Mouse (Mus musculus) hindbrain, embryonic 15.5 days (tissue): ENCODE data around the gene Scap. TPM values are rescaled to one million over a fixed set of nuclear protein-coding genes. Genes with fewer than 3 reads are reported as not detected.

ENCODE experiments used
- ATAC-seq: fragments of 200-750 bp; cut with Nextera tagmentation; 2 replicates; pipeline ENCODE4 v1.8.0; 2017; ENCODE audit warnings: low read depth, moderate number of reproducible peaks, moderate TSS enrichment; ENCODE audit not compliant: low FRiP score
- H3K27ac ChIP-seq: fragments of 300-500 bp; sonication (generic); replicated peaks from 2 replicates; pipeline ENCODE4 v1.5.1; 2015; ENCODE audit warnings: mild to moderate bottlenecking, inconsistent platforms
- H3K27me3 ChIP-seq: fragments of 300-500 bp; sonication (generic); 2 replicates; pipeline ENCODE4 v1.6.1; 2015; ENCODE audit warnings: control low read depth, inconsistent platforms
- H3K36me3 ChIP-seq: fragments of 300-500 bp; sonication (generic); 2 replicates; pipeline ENCODE4 v1.6.1; 2015; ENCODE audit warnings: control low read depth, inconsistent platforms
- H3K4me1 ChIP-seq: fragments of 300-500 bp; sonication (generic); replicated peaks from 2 replicates; pipeline ENCODE4 v1.6.1; 2015; ENCODE audit warnings: control low read depth, inconsistent platforms
- H3K4me2 ChIP-seq: fragments of 300-500 bp; sonication (generic); 2 replicates; pipeline ENCODE4 v1.6.1; 2015; ENCODE audit warnings: moderate library complexity, mild to moderate bottlenecking, inconsistent platforms
- H3K4me3 ChIP-seq: fragments of 300-500 bp; sonication (generic); 2 replicates; pipeline ENCODE4 v1.5.1; 2015; ENCODE audit warnings: mild to moderate bottlenecking, inconsistent platforms
- H3K9ac ChIP-seq: fragments of 300-500 bp; sonication (generic); 2 replicates; pipeline ENCODE4 v1.6.1; 2015; ENCODE audit warnings: inconsistent platforms
- H3K9me3 ChIP-seq: fragments of 300-500 bp; sonication (generic); 2 replicates; pipeline ENCODE4 v1.6.1; 2016; ENCODE audit warnings: control low read depth, inconsistent platforms
- WGBS: fragments of 180-500 bp; shearing (Covaris S2); methylation state at CpG from one replicate; pipeline ENCODE4 v1.1.7; 2015; 5-methylcytosine and 5-hydroxymethylcytosine counted together
- polyA plus RNA-seq: library from polyadenylated mRNA; unstranded; fragments of >200 nt; fragmentation: Nextera tagmentation; extraction: Ambion mirVana; gene quantifications from 2 replicates; pipeline ENCODE4 v1.2.1, GENCODE M21; 2015

Scap gene
- polyA plus RNA-seq, 1 experiment from 2014 or later: 63.3 TPM

DNA sequence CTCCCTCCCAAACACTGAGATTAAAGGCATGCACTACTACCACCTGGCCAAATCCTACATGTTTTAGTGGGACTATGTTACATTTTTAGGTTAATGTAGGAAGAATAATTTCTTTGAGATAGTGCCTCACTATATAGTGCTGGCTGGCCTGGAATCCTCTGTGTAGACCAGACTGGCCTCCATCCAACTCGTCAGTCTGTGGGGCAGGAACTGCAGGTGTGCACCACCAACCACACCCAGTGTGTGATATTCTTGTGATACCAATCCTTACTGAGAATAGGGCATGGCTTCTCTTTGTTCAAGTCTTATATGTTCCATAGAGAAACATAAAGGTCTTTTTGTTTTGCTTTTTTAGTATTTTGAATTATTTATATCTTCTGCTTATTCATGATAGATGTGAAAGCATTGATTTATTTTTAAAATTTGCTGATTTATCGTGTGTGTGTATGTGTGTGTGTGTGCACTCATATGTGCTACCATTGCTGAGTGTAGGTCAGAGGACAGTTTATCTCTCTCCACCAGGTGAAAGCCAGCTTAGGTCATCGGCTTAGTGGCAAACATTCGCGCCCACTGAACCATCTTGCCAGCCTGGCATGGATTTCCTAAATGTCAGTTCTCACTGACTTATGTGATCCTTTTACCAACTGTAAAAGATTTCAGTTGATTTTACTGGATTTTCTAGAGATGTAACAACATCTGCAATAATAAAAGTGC is 7.1 kb downstream of the Scap start:
- Histone ChIP-seq H3K9ac (no peak overlapping the region), H3K4me2 (no peak overlapping the region)
- 90% methylated on average over 5 of the region's 5 CpGs for WGBS

GRCm38 (mm10) chr9:110342008-110342407 is 8.9 kb downstream of the Scap start:
- Histone ChIP-seq H3K4me2 (no peak overlapping the region), H3K4me1 (peaks cover 5% of the 10 kb centered on the region; the same call in 1 of the 2 replicates), H3K9me3 (no peaks in the 10 kb centered on the region), H3K27me3 (no peaks in the 10 kb centered on the region), H3K4me3 (no peak overlapping the region), H3K36me3 (no peaks in the 10 kb centered on the region), H3K27ac (no peak overlapping the region), H3K9ac (no peak overlapping the region)
- 90% methylated on average over 8 of the region's 8 CpGs for WGBS
- ATAC-seq: no peak

More for the DNA sequence above, 7.1 kb downstream of the Scap start:
- Histone ChIP-seq H3K27me3 (no peaks in the 10 kb centered on the region), H3K36me3 (no peaks in the 10 kb centered on the region), H3K9me3 (no peaks in the 10 kb centered on the region), H3K4me3 (no peak overlapping the region), H3K27ac (no peak overlapping the region), H3K4me1 (peaks cover 8% of the 10 kb centered on the region)
- no peak for ATAC-seq

- H3K4me2 ChIP-seq: no peak overlapping the region
- H3K36me3 ChIP-seq: no peaks in the 10 kb centered on the region
- 66% methylated on average over 6 of the region's 6 CpGs for WGBS
- ATAC-seq: no peak
- H3K4me3 ChIP-seq: no peak overlapping the region
- H3K27ac ChIP-seq: no peak overlapping the region
- H3K4me1 ChIP-seq: no peaks in the 10 kb centered on the region
- H3K9me3 ChIP-seq: no peaks in the 10 kb centered on the region
- H3K27me3 ChIP-seq: no peaks in the 10 kb centered on the region
- no peak overlapping the region for H3K9ac ChIP-seq
Measured at GRCm38 (mm10) chr9:110343805-110344204, 10.7 kb downstream of the Scap start.

- H3K4me1 ChIP-seq: no peaks in the 10 kb centered on the region
- no peak overlapping the region for H3K9ac ChIP-seq
- H3K27ac ChIP-seq: no peak overlapping the region
- ATAC-seq: no peak
- no peak overlapping the region for H3K4me2 ChIP-seq
- H3K4me3 ChIP-seq: no peak overlapping the region
- H3K9me3 ChIP-seq: no peaks in the 10 kb centered on the region
- H3K36me3 ChIP-seq: no peaks in the 10 kb centered on the region
- no peaks in the 10 kb centered on the region for H3K27me3 ChIP-seq
- whole genome bisulfite sequencing: 76% methylated on average over 7 of the region's 7 CpGs
Measured at GRCm38 (mm10) chr9:110345057-110345739, 12.1 kb downstream of the Scap start.

- H3K4me1 ChIP-seq: no peaks in the 10 kb centered on the region
- no peak for ATAC-seq
- no peak overlapping the region for H3K9ac ChIP-seq
- no peak overlapping the region for H3K4me3 ChIP-seq
- WGBS: 72% methylated on average over 4 of the region's 4 CpGs
- H3K9me3 ChIP-seq: no peaks in the 10 kb centered on the region
- H3K27me3 ChIP-seq: no peaks in the 10 kb centered on the region
- no peak overlapping the region for H3K4me2 ChIP-seq
- H3K27ac ChIP-seq: no peak overlapping the region
- H3K36me3 ChIP-seq: peaks cover under 1% of the 10 kb centered on the region; the same call in 1 of the 2 replicates
Measured at GRCm38 (mm10) chr9:110348899-110349298, 15.8 kb downstream of the Scap start.

DNA sequence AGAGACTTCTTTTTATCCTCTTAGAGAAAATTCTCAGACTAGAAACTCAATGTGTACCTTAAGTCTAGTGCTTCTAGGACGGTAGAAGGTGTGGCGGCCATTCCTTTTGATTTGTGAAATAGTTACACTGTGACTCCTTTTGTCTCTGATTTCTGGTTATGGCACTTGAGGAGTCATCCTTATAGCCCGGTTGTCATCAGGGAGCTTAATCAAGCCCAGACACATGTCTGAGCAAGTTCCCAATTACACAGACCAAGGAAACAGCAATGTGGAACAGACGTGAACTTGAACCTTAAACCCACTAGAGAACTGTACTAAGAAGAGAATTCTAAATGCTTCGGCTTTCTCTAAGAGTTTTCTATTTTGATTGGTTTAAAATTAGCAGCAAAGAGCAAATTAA is 17.1 kb downstream of the Scap start:
- WGBS: 92% methylated on average over 5 of the region's 5 CpGs
- Histone ChIP-seq H3K4me3 (no peak overlapping the region), H3K9ac (no peak overlapping the region)

GRCm38 (mm10) chr9:110350612-110351011 is 17.5 kb downstream of the Scap start:
- ATAC-seq: no peak
- no peak overlapping the region for H3K4me2 ChIP-seq
- no peak overlapping the region for H3K4me3 ChIP-seq
- H3K4me1 ChIP-seq: no peaks in the 10 kb centered on the region
- H3K9ac ChIP-seq: no peak overlapping the region
- H3K9me3 ChIP-seq: no peaks in the 10 kb centered on the region
- no peak overlapping the region for H3K27ac ChIP-seq
- H3K36me3 ChIP-seq: peaks cover 6% of the 10 kb centered on the region; the same call in 1 of the 2 replicates
- WGBS: 87% methylated on average over 5 of the region's 5 CpGs
- no peaks in the 10 kb centered on the region for H3K27me3 ChIP-seq

More for the DNA sequence above, 17.1 kb downstream of the Scap start:
- Histone ChIP-seq H3K27me3 (no peaks in the 10 kb centered on the region), H3K27ac (no peak overlapping the region), H3K36me3 (peaks cover 6% of the 10 kb centered on the region; the same call in 1 of the 2 replicates), H3K4me1 (no peaks in the 10 kb centered on the region), H3K4me2 (no peak overlapping the region), H3K9me3 (no peaks in the 10 kb centered on the region)
- ATAC-seq: no peak

DNA sequence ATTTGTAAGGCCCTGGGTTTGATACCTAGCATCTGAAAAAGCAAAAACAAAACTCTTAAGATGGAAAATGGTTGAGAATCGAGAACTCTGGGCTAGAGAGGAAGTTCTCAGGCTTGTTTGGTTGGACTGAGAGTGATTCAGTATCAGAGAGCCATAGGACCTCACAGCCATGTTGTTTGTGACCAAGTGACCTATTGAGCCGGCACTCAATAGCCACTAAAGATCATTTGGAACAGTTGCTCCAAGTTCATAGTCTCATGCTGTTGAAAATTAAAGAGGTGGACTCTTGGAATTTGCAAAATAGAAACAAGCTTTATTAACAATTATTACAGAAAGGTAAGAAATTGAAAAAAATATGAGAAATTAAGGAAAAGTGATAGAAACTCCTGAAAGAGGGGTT is 18.3 kb downstream of the Scap start:
- H3K9me3 ChIP-seq: no peaks in the 10 kb centered on the region
- no peak overlapping the region for H3K27ac ChIP-seq
- 90% methylated on average over 2 of the region's 2 CpGs for WGBS
- H3K4me2 ChIP-seq: no peak overlapping the region
- H3K27me3 ChIP-seq: no peaks in the 10 kb centered on the region
- peaks cover 8% of the 10 kb centered on the region; the same call in 1 of the 2 replicates for H3K36me3 ChIP-seq
- H3K4me3 ChIP-seq: no peak overlapping the region
- H3K9ac ChIP-seq: no peak overlapping the region
- H3K4me1 ChIP-seq: no peaks in the 10 kb centered on the region
- ATAC-seq: no peak

DNA sequence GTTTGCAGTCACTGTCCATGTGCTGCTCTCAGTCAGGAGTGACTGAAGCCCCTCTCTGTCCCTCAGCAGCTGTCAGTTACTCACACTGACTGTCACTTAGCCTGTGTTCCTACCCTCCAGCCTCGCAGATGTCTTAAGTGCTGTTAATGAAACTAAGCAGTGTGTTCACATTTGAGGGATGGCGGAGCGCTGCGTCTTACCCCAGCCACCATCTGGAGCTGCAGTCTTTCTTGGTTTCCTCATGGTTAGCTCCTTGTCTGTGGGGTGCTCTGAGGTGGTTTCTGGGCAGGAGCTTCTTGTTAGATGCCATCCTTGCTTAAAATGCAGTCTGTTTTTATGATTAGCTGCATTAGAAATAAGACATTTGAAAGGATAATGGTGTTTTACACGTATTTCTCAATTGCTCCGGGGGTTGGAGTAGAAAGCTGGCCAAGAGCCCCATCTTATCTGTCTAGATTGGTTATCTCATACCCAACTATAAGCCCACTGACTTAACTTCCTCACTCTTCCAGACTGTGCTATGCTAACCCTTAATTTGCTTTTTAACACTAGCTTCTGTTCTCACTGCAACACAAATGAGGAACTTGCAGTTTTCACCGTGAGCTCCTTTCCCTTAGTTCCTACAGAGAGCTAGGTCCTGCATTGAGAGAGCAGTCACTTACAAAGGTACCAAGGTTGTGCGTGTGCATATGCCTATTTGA is 19.0 kb downstream of the Scap start:
- Histone ChIP-seq H3K4me1 (no peaks in the 10 kb centered on the region), H3K9me3 (no peaks in the 10 kb centered on the region), H3K4me3 (no peak overlapping the region), H3K27ac (no peak overlapping the region), H3K27me3 (no peaks in the 10 kb centered on the region), H3K4me2 (no peak overlapping the region), H3K9ac (no peak overlapping the region), H3K36me3 (peaks cover 12% of the 10 kb centered on the region; the same call in 1 of the 2 replicates)
- ATAC-seq: no peak
- WGBS: 85% methylated on average over 8 of the region's 8 CpGs

- Histone ChIP-seq H3K27me3 (no peaks in the 10 kb centered on the region), H3K4me2 (no peak overlapping the region), H3K9ac (no peak overlapping the region), H3K4me3 (no peak overlapping the region), H3K36me3 (peaks cover 20% of the 10 kb centered on the region), H3K27ac (no peak overlapping the region), H3K4me1 (no peaks in the 10 kb centered on the region), H3K9me3 (no peaks in the 10 kb centered on the region)
- ATAC-seq: no peak
- 86% methylated on average over 2 of the region's 2 CpGs for WGBS
Measured at GRCm38 (mm10) chr9:110358341-110358740, 25.3 kb downstream of the Scap start.

DNA sequence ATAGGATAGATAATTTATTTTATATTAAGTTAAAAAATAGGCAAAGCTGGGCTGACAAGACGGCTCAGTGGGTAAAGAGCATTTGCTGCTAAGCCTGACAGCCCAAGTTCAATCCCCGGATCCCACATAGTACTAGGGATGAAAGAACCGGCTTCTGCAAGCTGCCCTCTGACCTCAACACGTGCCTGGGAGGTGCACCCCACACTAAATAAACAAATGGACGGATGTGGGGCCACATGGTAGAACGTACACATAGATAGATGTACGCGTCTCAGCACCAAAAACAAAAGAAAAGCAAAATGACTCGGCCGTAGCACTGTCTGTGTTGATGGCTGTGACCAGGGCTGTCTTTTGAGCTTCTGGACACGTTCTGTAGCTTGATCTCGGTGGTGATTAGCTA is 28.2 kb downstream of the Scap start:
- Histone ChIP-seq H3K9me3 (no peaks in the 10 kb centered on the region), H3K4me3 (no peak overlapping the region), H3K4me2 (no peak overlapping the region), H3K27me3 (no peaks in the 10 kb centered on the region), H3K9ac (no peak overlapping the region), H3K4me1 (no peaks in the 10 kb centered on the region), H3K36me3 (peaks cover 31% of the 10 kb centered on the region), H3K27ac (no peak overlapping the region)
- no peak for ATAC-seq
- 77% methylated on average over 12 of the region's 12 CpGs for WGBS

GRCm38 (mm10) chr9:110362337-110362736 is 29.2 kb downstream of the Scap start:
- Histone ChIP-seq H3K9me3 (no peaks in the 10 kb centered on the region), H3K4me3 (no peak overlapping the region), H3K4me2 (no peak overlapping the region), H3K27ac (no peak overlapping the region), H3K9ac (no peak overlapping the region), H3K27me3 (no peaks in the 10 kb centered on the region), H3K4me1 (no peaks in the 10 kb centered on the region), H3K36me3 (peaks cover 27% of the 10 kb centered on the region)
- ATAC-seq: no peak
- WGBS: 90% methylated on average over 10 of the region's 10 CpGs
